Mouse (Mus musculus) bone marrow macrophage, adult 2 months (primary cell): Measurements from ENCODE around the gene Rbm33.

ENCODE experiments used
- CTCF ChIP-seq: IDR thresholded peaks from 2 replicates; pipeline ENCODE4 v1.5.1; 2012; ENCODE audit warnings: low read depth, mild to moderate bottlenecking, low read length, moderate library complexity
- POLR2A ChIP-seq: IDR thresholded peaks from 2 replicates; pipeline ENCODE4 v1.6.1; 2012; ENCODE audit warnings: mild to moderate bottlenecking, low read depth, low read length, borderline replicate concordance

- no peak for TF ChIP-seq POLR2A
- TF ChIP-seq CTCF = no peak
These were observed 142.7 kb downstream of the Rbm33 start for GRCm38 (mm10) chr5:28459456-28460225.
